Mouse (Mus musculus): ENCODE results near the gene 4833427G06Rik. TPM values are rescaled to one million over a fixed set of nuclear protein-coding genes. Genes with fewer than 3 reads are reported as not detected.

4833427G06Rik gene
- polyA plus RNA-seq, 1 experiment from 2014 or later, result 1.9 TPM

GRCm38 (mm10) chr9:51042136-51042535 lies 59.7 kb downstream of the 4833427G06Rik start:
- Histone ChIP-seq H3K27ac (ENCODE audit: low read depth, low read length) (no peak overlapping the region), H3K36me3 (ENCODE audit: control insufficient read depth, insufficient read depth, low read length) (no peaks in the 10 kb centered on the region), H3K9me3 (ENCODE audit: control insufficient read depth, low read length) (no peaks in the 10 kb centered on the region), H3K9ac (ENCODE audit: low read depth, low read length) (no peak overlapping the region), H3K4me3 (ENCODE audit: low read length) (no peak overlapping the region), H3K27me3 (replicated peaks; ENCODE audit: control insufficient read depth, insufficient read depth, low read length) (no peaks in the 10 kb centered on the region), H3K4me1 (ENCODE audit: control insufficient read depth, insufficient read depth, low read depth, low read length) (no peaks in the 10 kb centered on the region), H3K4me2 (ENCODE audit: low read length) (no peak overlapping the region)
- 81% methylated on average over 6 of the region's 6 CpGs for WGBS
- no peak for ATAC-seq

- no peak overlapping the region for H3K27ac ChIP-seq (ENCODE audit: low read depth, low read length)
- no peaks in the 10 kb centered on the region for H3K4me1 ChIP-seq (ENCODE audit: control insufficient read depth, insufficient read depth, low read depth, low read length)
- H3K27me3 ChIP-seq (replicated peaks; ENCODE audit: control insufficient read depth, insufficient read depth, low read length), result no peaks in the 10 kb centered on the region
- WGBS, result 94% methylated on average over 7 of the region's 7 CpGs
- no peak overlapping the region for H3K4me2 ChIP-seq (ENCODE audit: low read length)
- H3K36me3 ChIP-seq (ENCODE audit: control insufficient read depth, insufficient read depth, low read length), result no peaks in the 10 kb centered on the region
- no peak overlapping the region for H3K9ac ChIP-seq (ENCODE audit: low read depth, low read length)
- H3K9me3 ChIP-seq (ENCODE audit: control insufficient read depth, low read length), result no peaks in the 10 kb centered on the region
- H3K4me3 ChIP-seq (ENCODE audit: low read length), result no peak overlapping the region
- no peak for ATAC-seq
Observed at GRCm38 (mm10) chr9:51041491-51041980, 60.3 kb downstream of the 4833427G06Rik start.

- Histone ChIP-seq H3K9me3 (ENCODE audit: control insufficient read depth, low read length) (no peaks in the 10 kb centered on the region), H3K9ac (ENCODE audit: low read depth, low read length) (no peak overlapping the region), H3K4me3 (ENCODE audit: low read length) (no peak overlapping the region), H3K4me1 (ENCODE audit: control insufficient read depth, insufficient read depth, low read depth, low read length) (no peaks in the 10 kb centered on the region), H3K36me3 (ENCODE audit: control insufficient read depth, insufficient read depth, low read length) (no peaks in the 10 kb centered on the region), H3K27ac (ENCODE audit: low read depth, low read length) (no peak overlapping the region), H3K4me2 (ENCODE audit: low read length) (no peak overlapping the region), H3K27me3 (replicated peaks; ENCODE audit: control insufficient read depth, insufficient read depth, low read length) (no peaks in the 10 kb centered on the region)
- WGBS, result 83% methylated on average over 3 of the region's 3 CpGs
- ATAC-seq, result no peak
Observed at GRCm38 (mm10) chr9:51032785-51033529, 68.9 kb downstream of the 4833427G06Rik start.

GRCm38 (mm10) chr9:51032291-51032690 lies 69.6 kb downstream of the 4833427G06Rik start:
- Histone ChIP-seq H3K4me1 (ENCODE audit: control insufficient read depth, insufficient read depth, low read depth, low read length) (no peaks in the 10 kb centered on the region), H3K4me3 (ENCODE audit: low read length) (no peak overlapping the region), H3K27me3 (replicated peaks; ENCODE audit: control insufficient read depth, insufficient read depth, low read length) (no peaks in the 10 kb centered on the region), H3K27ac (ENCODE audit: low read depth, low read length) (no peak overlapping the region), H3K4me2 (ENCODE audit: low read length) (no peak overlapping the region), H3K36me3 (ENCODE audit: control insufficient read depth, insufficient read depth, low read length) (no peaks in the 10 kb centered on the region), H3K9ac (ENCODE audit: low read depth, low read length) (no peak overlapping the region), H3K9me3 (ENCODE audit: control insufficient read depth, low read length) (no peaks in the 10 kb centered on the region)
- 69% methylated on average over 8 of the region's 8 CpGs for WGBS
- no peak for ATAC-seq

- H3K27ac ChIP-seq (ENCODE audit: low read depth, low read length), result no peak overlapping the region
- H3K9me3 ChIP-seq (ENCODE audit: control insufficient read depth, low read length), result no peaks in the 10 kb centered on the region
- H3K36me3 ChIP-seq (ENCODE audit: control insufficient read depth, insufficient read depth, low read length), result no peaks in the 10 kb centered on the region
- WGBS, result 66% methylated on average over 6 of the region's 6 CpGs
- no peaks in the 10 kb centered on the region for H3K4me1 ChIP-seq (ENCODE audit: control insufficient read depth, insufficient read depth, low read depth, low read length)
- ATAC-seq, result no peak
- H3K4me2 ChIP-seq (ENCODE audit: low read length), result no peak overlapping the region
- no peak overlapping the region for H3K9ac ChIP-seq (ENCODE audit: low read depth, low read length)
- H3K4me3 ChIP-seq (ENCODE audit: low read length), result no peak overlapping the region
- H3K27me3 ChIP-seq (replicated peaks; ENCODE audit: control insufficient read depth, insufficient read depth, low read length), result no peaks in the 10 kb centered on the region
Observed at GRCm38 (mm10) chr9:51031603-51032002, 70.3 kb downstream of the 4833427G06Rik start.

MicroRNAs encoded within 50 kb of the gene (microRNA counts, 519-probe panel; counts per million panel counts)
- 2,300 counts per million, percentile 53 among the panel's probes with 10 or more counts for microRNA mmu-miR-34b-3p
- 2,376 counts per million, percentile 57 among the panel's probes with 10 or more counts for microRNA mmu-miR-34b-5p
- 3,237 counts per million, percentile 86 among the panel's probes with 10 or more counts for microRNA mmu-miR-34c

Small RNAs within 50 kb of the gene (microRNA-seq; reads per million reads assigned to microRNA genes)
- gene Mir34b (81.0 reads per million, percentile 46 among the genes with 10 or more reads in this experiment), gene Mir34c (2,157 reads per million, percentile 83 among the genes with 10 or more reads in this experiment)

Other genes with a start within 250 kb of the 4833427G06Rik start
- 15.9 and 17.9 TPM in 2 replicates for gene Sik2, start 93.0 kb downstream of the 4833427G06Rik start, polyA plus RNA-seq (2015; fragmentation: Nextera tagmentation; extraction: Ambion mirVana)
- gene Btg4, start 41.2 kb downstream of the 4833427G06Rik start, polyA plus RNA-seq (2015; fragmentation: Nextera tagmentation; extraction: Ambion mirVana), result not detected in 2 replicates
- 2.5 and 2.6 TPM in 2 replicates for gene Layn, start 25.0 kb downstream of the 4833427G06Rik start, polyA plus RNA-seq (2015; fragmentation: Nextera tagmentation; extraction: Ambion mirVana)
- gene Gm32742, start 63.4 kb upstream of the 4833427G06Rik start, polyA plus RNA-seq (2015; fragmentation: Nextera tagmentation; extraction: Ambion mirVana), result 0.02 and 0.03 TPM in 2 replicates
- gene Pou2af1, start 111.6 kb upstream of the 4833427G06Rik start, polyA plus RNA-seq (2015; fragmentation: Nextera tagmentation; extraction: Ambion mirVana), result 0.11 and 0.30 TPM in 2 replicates
- gene Colca2, start 176.5 kb upstream of the 4833427G06Rik start, polyA plus RNA-seq (2015; fragmentation: Nextera tagmentation; extraction: Ambion mirVana), result 0.94 and 1.2 TPM in 2 replicates
- not detected in 2 replicates for gene 1810046K07Rik, start 226.8 kb upstream of the 4833427G06Rik start, polyA plus RNA-seq (2015; fragmentation: Nextera tagmentation; extraction: Ambion mirVana)

Measured in hindbrain, embryonic 16.5 days (tissue).